Mouse (Mus musculus) cerebellum, postnatal 4 days (tissue): ENCODE measurements around the gene Tmco5.

Source experiments
- DNase-seq, 2 experiments: peaks; one replicate each; pipeline ENCODE4 v3.0.0; 2022; ENCODE audit warnings: low spot score in 2 of 2, mixed read lengths in 1 of 2

The Tmco5 gene

GRCm38 (mm10) chr2:116878391-116878790 lies at the start of gene Tmco5:
Tmco5 (plus strand) TSS chr2:116878691.
- no peak for DNase-seq

GRCm38 (mm10) chr2:116831863-116832262 lies 46.6 kb upstream of the Tmco5 start:
- DNase-seq = no peak

- no peak for DNase-seq
Observed at GRCm38 (mm10) chr2:116837829-116838228, 40.7 kb upstream of the Tmco5 start.

GRCm38 (mm10) chr2:116838538-116839197 lies 39.8 kb upstream of the Tmco5 start:
- DNase-seq = peak in 1 of 2 experiments; percentile 29

- DNase-seq = peak in 1 of 2 experiments; percentile 3
Observed at GRCm38 (mm10) chr2:116849980-116850636, 28.4 kb upstream of the Tmco5 start.

- DNase-seq = no peak
Observed at GRCm38 (mm10) chr2:116851356-116851755, 27.1 kb upstream of the Tmco5 start.

- peak in 1 of 2 experiments; percentile 11 for DNase-seq
Observed at GRCm38 (mm10) chr2:116852249-116852648, 26.2 kb upstream of the Tmco5 start.

GRCm38 (mm10) chr2:116858703-116859102 lies 19.8 kb upstream of the Tmco5 start:
- no peak for DNase-seq

- no peak for DNase-seq
Observed at GRCm38 (mm10) chr2:116876955-116877615, 1.4 kb upstream of the Tmco5 start.

- DNase-seq = no peak
Observed at GRCm38 (mm10) chr2:116879730-116880129, 1.2 kb downstream of the Tmco5 start.

GRCm38 (mm10) chr2:116893316-116893987 lies 15.0 kb downstream of the Tmco5 start:
- no peak for DNase-seq

- DNase-seq = no peak
Observed at GRCm38 (mm10) chr2:116893988-116894363, 15.5 kb downstream of the Tmco5 start.

- peak; percentile 86 to 92 for DNase-seq
Observed at GRCm38 (mm10) chr2:116899615-116900272, 21.3 kb downstream of the Tmco5 start.

- no peak for DNase-seq
Observed at GRCm38 (mm10) chr2:116900273-116900843, 21.9 kb downstream of the Tmco5 start.

GRCm38 (mm10) chr2:116908268-116908667 lies 29.8 kb downstream of the Tmco5 start:
- DNase-seq = peak in 1 of 2 experiments; percentile 45

- DNase-seq = peak in 1 of 2 experiments; percentile 16
Observed at GRCm38 (mm10) chr2:116912334-116913070, 34.0 kb downstream of the Tmco5 start.

GRCm38 (mm10) chr2:116913677-116914405 lies 35.4 kb downstream of the Tmco5 start:
- no peak for DNase-seq

- DNase-seq = no peak
Observed at GRCm38 (mm10) chr2:116914636-116915035, 36.1 kb downstream of the Tmco5 start.

GRCm38 (mm10) chr2:116918598-116918997 lies 40.1 kb downstream of the Tmco5 start:
- DNase-seq = no peak
